Mouse (Mus musculus): ENCODE measurements around the gene Rbm20.

GRCm38 (mm10) chr19:53904833-53905480 is 227.9 kb downstream of the Rbm20 start:
- no peak for TF ChIP-seq CTCF (IDR thresholded peaks at IDR 0.05; ENCODE audit: low read depth)
- TF ChIP-seq EP300 (IDR thresholded peaks at IDR 0.05; ENCODE audit: low read depth), result no peak
